Mouse (Mus musculus): ENCODE data around the gene Neurog2.

The Neurog2 gene

GRCm38 (mm10) chr3:127633080-127634032 lies at the start of gene Neurog2:
TSS of gene Neurog2 (plus strand) at chr3:127633135.
- peak; percentile 55 for DNase-seq (ENCODE audit: low read depth, low spot score)

GRCm38 (mm10) chr3:127597136-127597535 lies 35.8 kb upstream of the Neurog2 start:
- no peak for DNase-seq (ENCODE audit: low read depth, low spot score)

- peak; percentile 34 for DNase-seq (ENCODE audit: low read depth, low spot score)
These were observed 24.8 kb upstream of the Neurog2 start for GRCm38 (mm10) chr3:127608109-127608508.

GRCm38 (mm10) chr3:127625296-127625695 lies 7.6 kb upstream of the Neurog2 start:
- peak; percentile 85 for DNase-seq (ENCODE audit: low read depth, low spot score)

GRCm38 (mm10) chr3:127625701-127626399 lies 7.1 kb upstream of the Neurog2 start:
- peak; percentile 51 for DNase-seq (ENCODE audit: low read depth, low spot score)

GRCm38 (mm10) chr3:127626524-127626923 lies 6.4 kb upstream of the Neurog2 start:
- DNase-seq (ENCODE audit: low read depth, low spot score) = no peak

GRCm38 (mm10) chr3:127627151-127627955 lies 5.6 kb upstream of the Neurog2 start:
- DNase-seq (ENCODE audit: low read depth, low spot score) = no peak

- no peak for DNase-seq (ENCODE audit: low read depth, low spot score)
These were observed 5.0 kb upstream of the Neurog2 start for GRCm38 (mm10) chr3:127627956-127628310.

GRCm38 (mm10) chr3:127628311-127629184 lies 4.4 kb upstream of the Neurog2 start:
- DNase-seq (ENCODE audit: low read depth, low spot score) = peak; percentile 37

GRCm38 (mm10) chr3:127630190-127630589 lies 2.7 kb upstream of the Neurog2 start:
- DNase-seq (ENCODE audit: low read depth, low spot score) = no peak

- DNase-seq (ENCODE audit: low read depth, low spot score) = no peak
These were observed 2.1 kb upstream of the Neurog2 start for GRCm38 (mm10) chr3:127630735-127631372.

- no peak for DNase-seq (ENCODE audit: low read depth, low spot score)
These were observed 1.4 kb upstream of the Neurog2 start for GRCm38 (mm10) chr3:127631582-127631981.

- peak; percentile 75 for DNase-seq (ENCODE audit: low read depth, low spot score)
These were observed 404 bp upstream of the Neurog2 start for GRCm38 (mm10) chr3:127632531-127632930.

- DNase-seq (ENCODE audit: low read depth, low spot score) = peak; percentile 82
These were observed 1.4 kb downstream of the Neurog2 start for GRCm38 (mm10) chr3:127634101-127634983.

GRCm38 (mm10) chr3:127634984-127635349 lies 2.0 kb downstream of the Neurog2 start:
- DNase-seq (ENCODE audit: low read depth, low spot score) = no peak

- peak; percentile 80 for DNase-seq (ENCODE audit: low read depth, low spot score)
These were observed 7.2 kb downstream of the Neurog2 start for GRCm38 (mm10) chr3:127639875-127640761.

- DNase-seq (ENCODE audit: low read depth, low spot score) = peak; percentile 20
These were observed 8.1 kb downstream of the Neurog2 start for GRCm38 (mm10) chr3:127640762-127641700.

All from ES-CJ7 (cell line).